Mouse (Mus musculus) bone marrow, adult 2 months (tissue): ENCODE measurements around the gene Sdccag8.

ENCODE experiments used
- CTCF ChIP-seq: fragments of 200-500 bp; IDR thresholded peaks from 2 replicates; pipeline ENCODE4 v1.5.1; 2011; ENCODE audit warnings: low read length, control low read depth; ENCODE audit not compliant: control insufficient read depth, insufficient read depth
- POLR2A ChIP-seq: fragments of 200-500 bp; IDR thresholded peaks from 2 replicates; pipeline ENCODE4 v1.6.1; 2011; ENCODE audit warnings: low read depth, mild to moderate bottlenecking, control low read depth, low read length, borderline replicate concordance; ENCODE audit not compliant: control insufficient read depth

DNA sequence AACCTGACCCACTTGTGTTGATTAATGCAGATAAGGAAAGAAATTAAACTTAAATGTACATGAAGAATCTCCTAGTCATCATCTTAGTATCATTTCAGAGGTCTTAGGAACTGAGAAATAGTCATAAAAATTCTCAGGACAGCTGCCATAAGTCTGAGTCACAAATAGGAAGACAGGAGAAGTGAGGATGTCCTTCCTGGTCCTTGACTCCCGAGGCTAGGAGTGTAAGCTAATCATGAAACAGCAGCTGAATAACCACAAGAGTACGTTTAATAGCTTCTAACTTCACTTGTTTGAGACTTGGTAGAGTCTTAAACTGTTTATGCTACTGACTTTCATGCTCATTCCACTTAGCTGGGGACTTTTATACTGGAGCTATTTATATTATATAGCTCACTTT is 214.6 kb downstream of the Sdccag8 start:
- TF ChIP-seq POLR2A (no peak), CTCF (no peak)
